Mouse (Mus musculus): Measurements from ENCODE around the gene Gm6993. TPM values are rescaled to one million over a fixed set of nuclear protein-coding genes. Genes with fewer than 3 reads are reported as not detected.

Gene Gm6993
- polyA plus RNA-seq, 1 experiment from 2014 or later, result not detected

DNA sequence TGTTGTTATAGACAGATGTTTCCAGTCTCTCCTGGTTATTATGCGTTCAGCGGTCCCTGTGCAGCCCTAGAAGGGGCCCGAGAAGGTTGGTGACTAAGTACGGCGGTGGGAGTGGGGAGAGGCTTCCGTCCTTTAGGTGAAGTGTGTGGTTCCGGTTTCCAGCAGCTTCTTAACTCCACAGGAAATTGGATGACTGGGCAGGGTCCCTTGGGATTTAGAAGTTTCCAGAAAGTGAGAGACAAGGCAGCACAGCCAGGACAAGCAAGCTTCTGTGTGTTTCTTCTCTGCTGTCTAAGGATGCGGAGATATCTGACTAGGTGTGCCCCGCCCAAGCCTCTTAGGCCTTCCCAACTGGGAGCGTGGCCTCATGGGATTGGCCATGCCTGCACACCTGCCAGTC, 34.8 kb downstream of the Gm6993 start:
- WGBS, result 74% methylated on average over 10 of the region's 10 CpGs
- Histone ChIP-seq H3K27ac (no peak overlapping the region), H3K4me3 (no peak overlapping the region), H3K4me2 (no peak overlapping the region), H3K27me3 (no peaks in the 10 kb centered on the region), H3K36me3 (peaks cover 67% of the 10 kb centered on the region), H3K9me3 (no peaks in the 10 kb centered on the region), H3K9ac (no peak overlapping the region), H3K4me1 (peaks cover 25% of the 10 kb centered on the region)
- no peak for ATAC-seq (ENCODE audit: insufficient number of reproducible peaks, low FRiP score, low TSS enrichment, low read depth)

DNA sequence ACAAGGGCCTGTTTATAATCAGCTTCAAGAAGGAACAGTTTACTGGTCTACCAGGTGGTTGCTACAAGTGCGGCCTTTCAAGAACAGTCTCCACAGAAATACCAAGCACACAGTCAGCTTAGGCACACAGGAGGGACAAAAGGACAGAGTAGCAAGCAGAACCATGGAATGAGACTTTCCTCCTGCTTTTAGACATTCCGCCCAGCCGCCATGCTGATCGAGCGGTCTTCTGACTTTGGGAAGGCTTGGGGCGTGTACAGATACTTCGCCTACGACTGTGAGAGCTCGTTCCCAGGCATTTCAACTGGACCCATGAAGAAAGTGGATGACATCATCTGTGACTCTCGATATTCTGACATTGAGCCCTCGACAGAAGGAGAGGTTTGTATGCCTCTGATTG, 37.7 kb downstream of the Gm6993 start:
- no peak overlapping the region for H3K4me3 ChIP-seq
- no peak overlapping the region for H3K9ac ChIP-seq
- H3K27me3 ChIP-seq, result no peaks in the 10 kb centered on the region
- H3K9me3 ChIP-seq, result no peaks in the 10 kb centered on the region
- H3K36me3 ChIP-seq, result peaks cover 86% of the 10 kb centered on the region
- H3K4me1 ChIP-seq, result peaks cover 6% of the 10 kb centered on the region; the same call in 1 of the 2 replicates
- no peak for ATAC-seq (ENCODE audit: insufficient number of reproducible peaks, low FRiP score, low TSS enrichment, low read depth)
- 89% methylated on average over 11 of the region's 11 CpGs for WGBS
- no peak overlapping the region for H3K27ac ChIP-seq
- H3K4me2 ChIP-seq, result no peak overlapping the region

DNA sequence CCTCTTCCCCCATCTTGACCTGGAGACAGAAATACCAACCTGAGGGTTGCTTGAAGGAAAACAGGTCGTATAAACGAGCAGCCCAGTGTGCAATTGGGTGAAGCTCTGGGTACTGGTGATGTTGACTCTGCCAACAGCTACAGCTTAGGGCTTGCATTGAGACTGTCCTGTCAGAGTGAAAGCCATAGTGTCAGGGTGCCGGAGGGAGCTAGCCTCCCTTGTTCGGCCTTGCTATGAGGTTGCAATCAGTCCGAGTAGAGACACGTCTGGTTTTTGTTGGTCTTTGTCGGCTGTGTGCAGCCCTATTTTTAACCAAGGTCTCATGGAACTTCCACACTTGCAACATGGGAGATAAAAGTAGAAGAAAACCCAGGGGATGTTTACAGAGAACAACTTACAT, 39.7 kb downstream of the Gm6993 start:
- Histone ChIP-seq H3K27me3 (no peaks in the 10 kb centered on the region), H3K4me2 (no peak overlapping the region), H3K9me3 (no peaks in the 10 kb centered on the region), H3K4me3 (no peak overlapping the region), H3K9ac (no peak overlapping the region), H3K4me1 (peaks cover 5% of the 10 kb centered on the region; the same call in 1 of the 2 replicates), H3K36me3 (peaks cover 80% of the 10 kb centered on the region), H3K27ac (no peak overlapping the region)
- ATAC-seq (ENCODE audit: insufficient number of reproducible peaks, low FRiP score, low TSS enrichment, low read depth), result no peak
- WGBS, result 78% methylated on average over 7 of the region's 7 CpGs

DNA sequence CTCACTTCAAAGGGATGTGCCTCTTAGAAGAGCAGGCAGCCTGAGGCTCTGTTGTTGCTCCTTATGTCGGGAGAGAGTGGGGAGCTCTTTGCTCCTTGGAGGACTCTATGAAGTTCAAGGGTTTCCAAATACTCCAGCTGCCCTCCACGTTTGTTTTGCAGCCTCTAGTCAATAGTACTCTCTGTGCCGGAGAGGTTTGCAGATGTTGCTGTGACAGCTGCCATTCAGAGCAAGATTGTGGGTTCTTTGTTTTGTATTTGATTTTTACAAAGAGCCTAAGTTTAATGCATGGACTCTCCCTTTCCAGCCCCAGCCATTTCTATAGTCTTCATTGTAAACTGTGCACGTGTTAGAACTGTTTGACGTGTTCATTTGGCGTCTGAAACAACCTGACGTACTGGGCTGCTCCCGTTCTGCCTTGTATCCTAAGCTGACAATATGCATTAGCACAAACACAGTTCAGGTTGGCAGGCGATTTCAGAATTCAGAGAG, 40.6 kb downstream of the Gm6993 start:
- Histone ChIP-seq H3K27me3 (no peaks in the 10 kb centered on the region), H3K9me3 (no peaks in the 10 kb centered on the region), H3K4me3 (no peak overlapping the region), H3K4me2 (no peak overlapping the region), H3K4me1 (0 out of 2 replicates have a peak, but pooled peaks cover 2% of the 10 kb centered on the region), H3K36me3 (peaks cover 80% of the 10 kb centered on the region), H3K9ac (no peak overlapping the region), H3K27ac (no peak overlapping the region)
- WGBS, result 73% methylated on average over 9 of the region's 9 CpGs
- ATAC-seq (ENCODE audit: insufficient number of reproducible peaks, low FRiP score, low TSS enrichment, low read depth), result no peak

DNA sequence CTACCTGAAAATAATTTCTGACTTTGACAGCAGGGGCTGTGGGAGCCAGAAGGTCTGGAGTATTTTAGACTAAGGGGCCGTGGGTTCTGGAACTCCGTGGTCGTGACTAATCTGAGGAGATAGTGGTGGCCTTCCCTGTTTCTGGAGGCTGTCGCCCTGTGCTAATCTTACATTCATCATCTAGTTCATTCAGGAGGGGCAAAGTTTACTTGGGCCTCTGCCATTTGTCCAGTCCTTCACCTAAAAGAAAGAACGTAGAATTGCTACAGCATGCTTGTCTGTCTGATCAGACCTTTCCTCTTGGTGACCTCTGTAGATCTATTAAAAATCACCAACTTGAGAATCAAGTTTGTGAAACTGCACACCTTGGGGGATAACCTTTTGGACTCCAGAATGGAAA, 41.7 kb downstream of the Gm6993 start:
- Histone ChIP-seq H3K27me3 (no peaks in the 10 kb centered on the region), H3K4me2 (no peak overlapping the region), H3K36me3 (peaks cover 79% of the 10 kb centered on the region), H3K4me3 (no peak overlapping the region), H3K4me1 (0 out of 2 replicates have a peak, but pooled peaks cover 2% of the 10 kb centered on the region), H3K27ac (no peak overlapping the region), H3K9ac (no peak overlapping the region), H3K9me3 (no peaks in the 10 kb centered on the region)
- WGBS, result 92% methylated on average over 5 of the region's 5 CpGs
- no peak for ATAC-seq (ENCODE audit: insufficient number of reproducible peaks, low FRiP score, low TSS enrichment, low read depth)

DNA sequence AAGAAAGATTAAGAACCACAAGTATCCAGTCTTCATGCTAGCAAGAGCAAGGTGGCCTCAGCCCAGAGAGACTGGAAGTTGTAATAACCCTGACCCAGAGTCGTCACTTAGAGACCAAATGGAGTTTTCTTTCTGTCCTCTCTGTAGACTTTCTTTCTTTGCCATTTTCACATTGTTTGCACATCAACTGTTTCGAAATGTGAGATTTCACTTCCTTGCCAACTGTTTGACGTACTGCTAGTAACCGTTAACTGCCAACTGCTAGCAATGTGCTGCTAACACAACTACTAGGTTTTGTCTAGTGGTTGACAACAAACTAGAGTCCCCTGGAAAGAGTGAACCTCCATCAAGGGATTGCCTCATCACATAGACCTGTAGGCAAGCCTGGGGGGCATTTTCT, 42.6 kb downstream of the Gm6993 start:
- no peaks in the 10 kb centered on the region for H3K9me3 ChIP-seq
- H3K36me3 ChIP-seq, result peaks cover 81% of the 10 kb centered on the region
- no peak overlapping the region for H3K4me3 ChIP-seq
- H3K4me1 ChIP-seq, result 0 out of 2 replicates have a peak, but pooled peaks cover 2% of the 10 kb centered on the region
- no peak for ATAC-seq (ENCODE audit: insufficient number of reproducible peaks, low FRiP score, low TSS enrichment, low read depth)
- no peak overlapping the region for H3K9ac ChIP-seq
- H3K27me3 ChIP-seq, result no peaks in the 10 kb centered on the region
- H3K4me2 ChIP-seq, result no peak overlapping the region
- 79% methylated on average over 4 of the region's 4 CpGs for WGBS
- H3K27ac ChIP-seq, result no peak overlapping the region

DNA sequence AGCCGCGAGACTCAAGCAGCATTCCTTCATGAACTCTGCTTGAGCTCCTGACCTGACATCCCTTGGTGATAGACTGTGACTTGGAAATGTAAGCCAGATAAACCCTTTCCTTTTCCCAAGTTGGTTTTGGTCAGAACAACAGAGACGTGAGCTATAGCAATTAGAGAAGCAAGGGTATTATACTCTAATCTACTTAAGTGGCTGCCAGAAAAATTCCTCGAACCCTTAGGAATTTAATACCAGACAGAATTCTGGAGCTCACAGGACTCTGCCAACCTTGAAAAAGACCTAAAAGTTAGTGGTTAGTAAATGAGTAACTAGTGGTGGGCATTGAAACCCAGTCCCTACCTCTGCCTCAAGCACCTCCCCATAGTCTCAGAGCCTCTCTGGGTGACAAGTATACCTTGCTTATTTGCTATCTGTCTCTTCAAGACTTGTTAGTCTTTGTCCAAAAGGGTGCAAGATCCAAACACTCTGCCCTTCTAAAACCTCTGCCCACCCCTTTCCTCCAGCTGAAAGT, 43.1 kb downstream of the Gm6993 start:
- Histone ChIP-seq H3K4me2 (no peak overlapping the region), H3K36me3 (peaks cover 81% of the 10 kb centered on the region), H3K9ac (no peak overlapping the region), H3K4me3 (no peak overlapping the region), H3K27me3 (no peaks in the 10 kb centered on the region), H3K9me3 (no peaks in the 10 kb centered on the region), H3K4me1 (0 out of 2 replicates have a peak, but pooled peaks cover 2% of the 10 kb centered on the region), H3K27ac (no peak overlapping the region)
- no peak for ATAC-seq (ENCODE audit: insufficient number of reproducible peaks, low FRiP score, low TSS enrichment, low read depth)
- 62% methylated on average over 4 of the region's 4 CpGs for whole genome bisulfite sequencing

DNA sequence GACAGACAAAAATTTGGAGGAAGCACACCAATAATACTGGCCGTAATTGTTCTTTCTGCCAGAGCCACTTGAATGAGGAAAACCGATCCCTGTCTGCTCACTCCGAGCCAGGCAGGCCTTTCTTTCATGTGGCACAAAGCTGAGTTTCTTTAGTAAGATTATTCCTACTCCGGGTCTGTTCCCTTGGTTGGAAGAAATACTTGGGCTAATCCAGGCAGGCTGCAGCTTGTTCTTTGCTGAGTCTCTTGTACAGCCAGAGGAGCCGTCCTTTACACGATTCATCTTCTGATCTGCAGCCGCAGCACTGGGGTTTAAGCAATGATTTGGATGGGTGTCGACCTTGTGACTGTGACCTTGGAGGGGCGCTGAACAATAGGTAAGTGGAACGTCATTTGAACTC, 48.5 kb downstream of the Gm6993 start:
- Histone ChIP-seq H3K9ac (no peak overlapping the region), H3K36me3 (peaks cover 56% of the 10 kb centered on the region), H3K4me3 (no peak overlapping the region), H3K9me3 (no peaks in the 10 kb centered on the region), H3K27ac (no peak overlapping the region), H3K4me2 (no peak overlapping the region), H3K27me3 (no peaks in the 10 kb centered on the region), H3K4me1 (0 out of 2 replicates have a peak, but pooled peaks cover under 1% of the 10 kb centered on the region)
- WGBS, result 77% methylated on average over 10 of the region's 10 CpGs
- no peak for ATAC-seq (ENCODE audit: insufficient number of reproducible peaks, low FRiP score, low TSS enrichment, low read depth)

Other genes starting within 250 kb of the Gm6993 start
- gene Fam110c, start 166.9 kb upstream of the Gm6993 start, polyA plus RNA-seq (2015; fragmentation: Nextera tagmentation; extraction: Ambion mirVana), result 0.29 and 0.36 TPM in 2 replicates
- gene Lamb1, start 24.5 kb downstream of the Gm6993 start, polyA plus RNA-seq (2015; fragmentation: Nextera tagmentation; extraction: Ambion mirVana), result 68.1 and 71.0 TPM in 2 replicates
- gene Dld, start 110.7 kb downstream of the Gm6993 start, polyA plus RNA-seq (2015; fragmentation: Nextera tagmentation; extraction: Ambion mirVana), result 119 and 123 TPM in 2 replicates
- gene Slc26a3, start 150.1 kb downstream of the Gm6993 start, polyA plus RNA-seq (2015; fragmentation: Nextera tagmentation; extraction: Ambion mirVana), result 0.29 and 0.38 TPM in 2 replicates

Measured in limb, embryonic 15.5 days (tissue).